Mouse (Mus musculus) cerebellum, adult 8-10 months (tissue): ENCODE results near the gene Poll.

Experiments used
- DNase-seq: peaks from one replicate; pipeline ENCODE4 v3.0.0; 2022

Gene Poll

DNA sequence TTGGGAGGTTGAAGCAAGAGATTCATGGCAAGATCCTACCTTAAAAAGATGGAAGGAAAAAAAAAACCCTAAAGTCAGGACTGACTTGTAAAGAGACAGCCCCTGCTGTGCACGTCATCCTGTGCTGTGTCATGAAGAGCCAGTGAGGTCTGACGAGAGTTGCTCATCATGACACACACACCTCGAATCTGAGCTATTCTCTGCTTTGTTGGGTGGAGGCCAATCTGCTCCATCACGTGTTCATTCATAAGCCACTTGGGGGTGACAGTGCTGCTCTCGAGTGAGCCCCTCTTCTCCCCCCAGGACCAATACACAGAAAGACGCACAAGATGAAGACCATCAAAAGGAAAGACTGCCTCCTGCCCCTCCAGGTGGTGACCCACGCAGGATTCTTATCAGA, 26.7 kb downstream of the Poll start:
- DNase-seq: no peak

DNA sequence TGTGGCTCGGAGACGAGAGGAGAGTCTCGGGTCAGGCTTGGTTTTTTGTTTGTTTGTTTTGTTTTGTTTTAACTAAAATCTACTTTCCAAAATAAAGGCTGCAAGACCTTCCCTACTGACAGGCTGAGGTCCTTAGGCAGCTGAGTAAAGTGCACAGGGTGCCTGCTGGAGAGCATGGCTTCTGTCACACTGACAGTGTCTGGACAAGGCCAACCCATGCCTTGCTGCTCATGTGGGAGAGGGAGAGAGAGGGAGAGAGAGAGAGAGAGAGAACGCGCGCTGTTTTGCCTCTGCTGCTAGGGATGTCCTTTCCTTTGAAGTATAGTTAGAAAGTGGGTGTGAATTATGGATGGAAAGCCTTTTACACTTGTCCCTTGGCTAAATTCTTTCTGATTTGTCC, 28.8 kb downstream of the Poll start:
- DNase-seq: no peak

DNA sequence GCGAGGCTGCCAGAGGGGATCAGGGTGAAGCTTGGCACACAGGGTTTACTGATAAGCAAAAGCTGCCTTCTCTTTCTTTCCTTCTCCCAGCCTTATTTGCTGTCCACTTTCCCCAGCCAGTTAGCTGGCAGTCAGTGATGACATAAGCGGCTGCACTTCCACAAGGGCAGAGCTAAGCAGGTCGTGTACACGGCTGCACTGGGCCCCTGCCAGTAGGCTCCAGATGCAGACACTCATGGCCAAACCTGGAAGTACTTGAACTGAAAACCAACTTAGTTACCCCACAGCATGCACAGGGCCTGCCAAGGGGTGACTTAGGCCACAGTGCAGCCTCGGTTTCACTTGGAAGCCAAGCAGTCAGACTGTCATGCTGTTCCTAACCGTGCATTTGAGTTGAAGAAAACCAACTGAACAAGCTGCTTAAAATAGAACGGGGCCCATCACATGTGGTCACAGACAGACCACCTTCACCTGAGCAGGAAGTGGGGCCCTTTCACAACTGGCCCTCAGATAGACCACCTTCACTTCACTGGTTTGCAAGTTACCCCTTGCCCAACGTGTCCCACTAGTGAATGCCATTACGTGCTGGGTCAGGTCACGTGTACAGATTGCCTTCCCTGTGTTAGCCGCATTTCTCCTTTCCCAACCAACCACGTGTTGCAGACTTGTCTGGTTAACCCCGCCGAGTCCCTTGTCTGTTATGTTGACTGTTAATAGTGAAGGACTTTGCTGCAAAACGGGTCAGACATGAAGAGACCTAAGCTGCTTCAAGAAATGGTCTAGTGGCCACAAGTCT, 29.9 kb downstream of the Poll start:
- DNase-seq: no peak

DNA sequence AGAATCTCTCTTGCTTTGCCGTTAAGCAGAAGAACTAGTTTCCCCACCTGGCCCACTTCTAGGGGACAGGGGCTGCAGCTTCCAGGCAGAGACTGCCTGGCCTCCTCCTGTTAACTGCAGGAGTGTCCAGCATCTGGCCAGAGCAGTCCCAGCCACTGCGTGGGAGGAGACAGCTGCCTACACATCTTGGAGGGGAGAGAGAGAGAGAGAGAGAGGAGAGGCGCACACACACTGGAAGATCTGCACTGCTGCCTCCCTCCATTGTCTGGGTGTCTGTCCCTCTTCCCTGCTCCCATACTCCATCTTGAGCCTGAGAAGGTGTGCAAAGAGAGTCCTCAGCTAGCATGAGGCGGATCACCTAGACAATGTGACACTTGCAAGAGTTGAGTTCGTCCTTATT, 31.0 kb downstream of the Poll start:
- no peak for DNase-seq

DNA sequence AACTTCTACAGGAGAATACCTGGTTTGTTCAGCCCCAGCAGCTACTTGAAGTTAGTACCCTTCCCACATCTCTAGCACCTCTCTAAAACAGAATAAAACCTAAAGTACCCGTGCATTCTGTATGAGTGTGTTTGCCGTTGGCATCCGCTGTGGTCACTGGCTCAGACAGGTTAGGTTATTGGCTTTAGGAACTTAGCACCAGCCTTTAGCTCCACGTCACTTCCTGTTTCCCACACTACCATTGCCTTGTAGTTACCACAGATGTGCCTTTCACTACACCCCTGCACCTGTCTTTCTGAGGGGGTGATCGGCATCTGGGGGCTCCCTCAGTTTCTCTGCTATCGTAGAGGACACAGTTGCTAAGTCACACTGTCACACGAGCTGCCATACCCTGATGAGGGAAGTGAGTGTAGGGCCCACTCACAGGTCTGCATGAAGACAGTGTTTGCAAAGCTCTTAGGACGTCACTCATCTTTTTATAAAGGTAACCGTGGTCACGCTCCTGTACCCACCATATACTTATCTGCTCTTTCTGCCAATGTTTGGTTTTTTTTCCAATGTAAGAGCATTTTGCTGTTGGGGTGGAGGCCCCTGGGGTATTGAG, 32.3 kb downstream of the Poll start:
- DNase-seq: no peak

DNA sequence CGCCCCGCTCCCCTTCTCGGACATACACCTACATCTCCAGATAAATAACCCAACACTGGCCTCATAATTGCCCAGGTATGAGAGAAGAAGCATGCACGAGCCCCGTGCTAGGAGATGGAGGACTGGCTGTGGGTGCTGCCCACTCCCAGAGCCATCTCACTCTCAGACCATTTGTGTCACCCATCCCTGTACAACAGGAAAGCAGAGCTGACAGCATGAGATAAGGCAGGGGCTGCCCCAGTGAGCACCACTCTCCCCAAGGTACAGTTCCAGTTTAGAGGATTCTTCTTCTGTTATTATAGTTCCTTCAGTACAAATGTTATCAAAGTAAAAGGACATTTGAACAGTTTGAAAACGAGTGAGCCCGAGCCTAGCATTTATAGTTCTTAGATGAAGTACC, 32.9 kb downstream of the Poll start:
- DNase-seq: no peak

DNA sequence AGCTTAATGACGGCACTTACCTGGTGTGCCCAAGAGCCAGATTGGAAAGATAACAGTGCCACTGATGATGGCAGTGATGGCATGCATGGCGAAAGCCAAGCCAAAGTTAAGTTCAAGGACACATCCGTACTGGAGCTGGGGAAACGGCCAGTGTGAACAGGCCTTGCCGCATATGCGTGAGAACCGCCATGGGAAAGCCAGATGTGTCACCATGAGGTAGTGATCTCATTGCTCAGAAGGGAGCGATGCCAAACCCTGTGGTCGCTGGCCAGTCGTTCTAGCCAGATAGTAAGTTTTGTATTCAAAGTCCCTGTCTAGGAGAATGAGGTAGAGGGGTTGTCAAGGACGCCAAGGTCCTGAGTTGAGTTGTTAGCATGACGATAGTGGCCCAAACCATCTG, 44.1 kb downstream of the Poll start:
- DNase-seq: no peak

DNA sequence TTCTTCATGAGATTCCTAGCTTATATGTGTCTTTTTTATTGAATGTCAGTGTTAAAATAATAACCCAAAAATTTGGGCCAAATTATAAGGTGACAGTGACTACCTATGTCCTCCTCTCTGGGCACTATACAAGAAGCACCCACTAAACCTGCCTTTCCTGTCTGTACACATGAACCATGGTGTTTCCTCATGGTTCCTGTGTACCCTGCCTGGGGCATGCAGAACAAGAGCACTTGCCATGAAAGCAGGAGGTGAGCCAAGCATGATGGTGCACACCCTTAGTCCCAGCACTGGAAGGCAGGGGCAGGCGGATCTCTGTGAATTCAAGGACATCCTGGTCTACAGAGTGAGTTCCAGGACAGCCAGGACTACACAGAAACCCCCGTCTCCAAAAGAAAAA, 45.0 kb downstream of the Poll start:
- no peak for DNase-seq

DNA sequence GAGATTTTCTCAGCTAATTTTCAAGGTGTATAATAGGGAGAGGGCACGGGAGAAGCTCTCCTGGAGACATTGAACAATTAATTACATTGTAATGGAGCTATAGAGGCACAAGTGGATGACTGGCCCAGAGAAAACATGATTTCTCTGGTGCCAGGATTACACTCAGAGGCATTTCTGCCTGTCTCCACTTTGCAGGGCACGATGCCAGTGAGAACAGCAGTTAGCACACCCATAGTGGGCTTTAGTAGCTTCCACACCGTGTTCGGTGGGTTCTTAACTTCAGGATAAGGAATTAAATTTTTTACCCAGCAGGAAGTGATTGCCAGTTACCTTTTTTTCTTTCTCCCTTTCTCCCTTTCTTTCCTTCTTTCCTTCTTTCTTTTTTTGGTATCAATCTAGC, 48.9 kb downstream of the Poll start:
- DNase-seq: no peak

DNA sequence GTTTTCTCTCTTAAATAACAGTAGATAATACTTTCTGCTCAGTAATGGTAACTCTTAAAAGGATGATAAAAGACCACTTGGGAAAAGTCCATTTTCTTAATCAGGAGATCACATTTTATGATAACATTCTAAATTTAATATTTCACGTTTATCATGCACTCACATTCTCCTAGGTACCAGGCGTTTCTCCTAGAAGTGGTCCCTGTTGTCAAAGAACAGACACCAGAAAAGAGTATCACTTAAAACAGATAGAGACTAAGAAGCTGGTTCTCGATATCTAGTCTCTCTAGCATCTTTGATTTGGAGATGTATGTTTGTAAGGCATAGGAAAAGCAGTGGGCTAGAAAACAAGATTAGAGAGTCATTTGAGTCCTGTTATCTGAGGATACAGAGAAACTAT, 49.7 kb downstream of the Poll start:
- no peak for DNase-seq

DNA sequence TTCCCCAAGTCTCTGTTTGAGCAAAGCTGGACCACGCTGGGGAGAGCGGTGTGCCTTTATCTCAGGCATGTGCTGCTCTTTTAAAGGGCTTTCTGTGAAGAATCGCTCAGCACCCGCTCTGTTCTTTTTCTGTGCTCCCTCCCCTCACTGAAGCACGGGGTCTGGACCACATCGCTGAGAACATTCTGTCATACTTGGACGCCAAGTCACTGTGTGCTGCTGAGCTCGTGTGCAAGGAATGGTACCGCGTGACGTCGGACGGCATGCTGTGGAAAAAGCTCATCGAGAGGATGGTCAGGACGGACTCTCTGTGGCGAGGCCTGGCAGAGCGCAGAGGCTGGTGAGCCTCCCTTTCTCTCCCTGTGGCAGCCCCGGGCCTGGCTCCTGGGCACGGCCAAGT, 52.8 kb downstream of the Poll start:
- DNase-seq: peak; percentile 49

DNA sequence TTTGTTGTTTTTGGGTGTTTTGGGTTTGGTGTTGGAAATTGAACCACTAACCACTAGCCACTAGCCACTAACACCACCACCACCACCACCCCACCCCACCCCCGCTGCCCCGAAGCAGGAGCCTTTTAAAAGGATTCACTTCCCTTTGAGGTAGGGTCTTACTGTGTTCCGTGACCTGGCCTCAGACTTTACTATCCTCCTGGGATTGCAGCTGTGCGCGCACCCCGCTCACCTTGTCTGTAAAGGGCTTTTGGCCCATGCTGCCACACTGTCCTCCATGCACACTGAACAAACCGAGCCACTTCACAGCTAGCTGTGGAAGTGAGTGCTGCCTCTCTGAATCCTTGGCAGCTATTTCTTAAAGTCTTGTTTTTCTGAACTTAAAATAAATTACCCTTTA, 54.9 kb downstream of the Poll start:
- DNase-seq: no peak
